Mouse (Mus musculus) limb, embryonic 10.5 days (tissue): Measurements from ENCODE around the gene Lss. TPM values are rescaled to one million over a fixed set of nuclear protein-coding genes. Genes with fewer than 3 reads are reported as not detected.
A peak's percentile ranks its signal among the peaks of the same experiment; 100 is the strongest.

Source experiments
- DNase-seq: peaks from one replicate; pipeline ENCODE4 v3.0.0-alpha.2; 2017; ENCODE audit warnings: low spot score
- H3K27ac ChIP-seq: fragments of 300-500 bp; sonication (generic); 2 replicates; pipeline ENCODE4 v1.5.1; 2016; ENCODE audit warnings: mild to moderate bottlenecking
- H3K27me3 ChIP-seq: fragments of 300-500 bp; sonication (generic); 2 replicates; pipeline ENCODE4 v1.6.1; 2016; ENCODE audit warnings: low read depth, mild to moderate bottlenecking; ENCODE audit not compliant: poor library complexity, severe bottlenecking
- H3K36me3 ChIP-seq: fragments of 300-500 bp; sonication (generic); 2 replicates; pipeline ENCODE4 v1.6.1; 2016; ENCODE audit warnings: mild to moderate bottlenecking, moderate library complexity
- H3K4me1 ChIP-seq: fragments of 300-500 bp; sonication (generic); 2 replicates; pipeline ENCODE4 v1.6.1; 2016
- H3K4me3 ChIP-seq: fragments of 300-500 bp; sonication (generic); 2 replicates; pipeline ENCODE4 v1.5.1; 2016; ENCODE audit warnings: mild to moderate bottlenecking, moderate library complexity
- H3K9me3 ChIP-seq: fragments of 300-500 bp; sonication (generic); replicated peaks from 2 replicates; pipeline ENCODE4 v1.6.1; 2016; ENCODE audit warnings: mild to moderate bottlenecking
- WGBS: fragments of 180-500 bp; shearing (Covaris S2); methylation state at CpG from one replicate; pipeline ENCODE4 v1.1.7; 2016; 5-methylcytosine and 5-hydroxymethylcytosine counted together
- polyA plus RNA-seq: library from polyadenylated mRNA; unstranded; fragments of >200 nt; fragmentation: Nextera tagmentation; extraction: Ambion mirVana; gene quantifications from 2 replicates; pipeline ENCODE4 v1.2.1, GENCODE M21; 2016

Gene Lss
- polyA plus RNA-seq, 1 experiment from 2014 or later: 51.2 TPM

- 85% methylated on average over 3 of the region's 3 CpGs for WGBS
- H3K4me3 ChIP-seq: no peak within 1 kb of the TSS
Observed at GRCm38 (mm10) chr10:76575374-76575773, 44.0 kb downstream of the Lss start, which contains the start of gene Ftcd. TSS of gene Ftcd (plus strand) at chr10:76575648.

DNA sequence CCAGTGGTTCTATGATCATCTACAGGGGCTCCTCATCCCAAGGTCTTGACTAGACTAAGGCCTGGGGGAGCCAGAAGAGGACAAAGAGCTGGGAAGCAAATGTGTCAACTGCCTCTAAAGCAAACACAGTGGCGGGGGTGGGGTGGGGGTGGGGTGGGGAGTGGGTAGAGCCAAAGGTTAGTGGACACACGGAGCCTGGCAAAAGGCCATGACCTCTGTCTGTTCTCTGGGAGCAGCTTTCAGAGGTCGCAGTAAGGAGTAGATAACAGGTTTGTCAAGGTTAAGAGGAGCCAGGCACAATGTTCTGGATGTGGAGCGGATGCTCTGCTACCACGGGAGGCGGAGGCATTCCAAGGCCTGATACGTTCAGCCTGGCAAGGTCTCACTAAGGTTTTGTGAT is 45.5 kb downstream of the Lss start:
- H3K27ac ChIP-seq: no peak overlapping the region
- no peaks in the 10 kb centered on the region for H3K4me1 ChIP-seq
- no peaks in the 10 kb centered on the region for H3K27me3 ChIP-seq
- no peak overlapping the region for H3K4me3 ChIP-seq
- no peaks in the 10 kb centered on the region for H3K9me3 ChIP-seq
- WGBS: 75% methylated on average over 7 of the region's 7 CpGs
- H3K36me3 ChIP-seq: no peaks in the 10 kb centered on the region
- no peak for DNase-seq

More at GRCm38 (mm10) chr10:76575374-76575773, 44.0 kb downstream of the Lss start, which contains the start of gene Ftcd:
- no peak within 1 kb of the TSS for H3K27ac ChIP-seq
- no peaks in the 10 kb centered on the region for H3K36me3 ChIP-seq
- DNase-seq: no peak
- H3K9me3 ChIP-seq: no peaks in the 10 kb centered on the region
- H3K27me3 ChIP-seq: no peaks in the 10 kb centered on the region
- H3K4me1 ChIP-seq: no peaks in the 10 kb centered on the region

GRCm38 (mm10) chr10:76584138-76584537 is 52.8 kb downstream of the Lss start:
- no peak for DNase-seq
- no peak overlapping the region for H3K27ac ChIP-seq
- no peaks in the 10 kb centered on the region for H3K36me3 ChIP-seq
- peaks cover 13% of the 10 kb centered on the region; the same call in 1 of the 2 replicates for H3K4me1 ChIP-seq
- WGBS: 14% methylated on average over 10 of the region's 10 CpGs
- H3K9me3 ChIP-seq: no peaks in the 10 kb centered on the region
- H3K4me3 ChIP-seq: peak overlapping the region; percentile 23; the same call in 1 of the 2 replicates
- peaks cover 18% of the 10 kb centered on the region for H3K27me3 ChIP-seq

DNA sequence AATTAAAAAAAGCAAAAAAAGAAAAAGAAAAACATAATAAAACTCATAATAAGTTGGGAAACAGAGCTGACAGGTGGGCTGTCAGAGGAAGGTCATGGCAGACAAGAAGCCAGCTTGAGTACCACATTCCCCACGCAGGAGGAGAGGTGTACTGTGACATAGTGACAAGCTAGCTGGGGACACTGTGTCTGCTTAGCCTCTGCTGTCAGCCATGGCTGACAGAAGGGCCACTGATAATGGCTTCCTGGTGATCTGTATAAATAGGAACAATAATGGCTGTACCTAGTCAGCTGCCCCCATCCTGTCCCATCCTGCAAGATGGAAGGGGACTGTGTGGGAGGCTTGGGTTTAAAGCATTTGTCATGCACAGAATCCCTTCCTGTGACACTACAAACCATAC is 54.8 kb downstream of the Lss start:
- H3K4me3 ChIP-seq: no peak overlapping the region
- H3K9me3 ChIP-seq: no peaks in the 10 kb centered on the region
- DNase-seq: no peak
- no peaks in the 10 kb centered on the region for H3K36me3 ChIP-seq
- peaks cover 18% of the 10 kb centered on the region for H3K27me3 ChIP-seq
- H3K27ac ChIP-seq: no peak overlapping the region
- WGBS: 48% methylated on average over 1 of the region's 1 CpGs
- peaks cover 13% of the 10 kb centered on the region; the same call in 1 of the 2 replicates for H3K4me1 ChIP-seq

DNA sequence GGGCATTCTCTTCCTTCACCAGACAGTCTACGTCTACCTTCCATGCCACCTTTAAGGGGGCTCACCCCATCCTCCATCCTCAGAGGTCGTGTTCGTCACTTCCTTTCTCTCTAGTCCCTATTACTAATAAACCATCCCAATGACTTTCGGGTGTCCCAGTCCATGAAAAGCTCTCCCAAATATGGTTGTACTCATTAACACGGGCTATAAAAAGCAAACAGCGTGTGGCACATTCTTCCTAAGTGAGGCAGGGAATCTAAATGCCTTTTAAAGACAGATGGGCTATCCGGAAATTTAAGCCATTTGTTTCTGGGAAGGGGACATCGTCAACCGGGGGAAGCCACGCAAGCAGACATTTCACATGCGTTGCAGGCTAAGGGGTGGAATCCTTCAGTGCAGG is 58.8 kb downstream of the Lss start:
- Histone ChIP-seq H3K36me3 (no peaks in the 10 kb centered on the region), H3K27me3 (no peaks in the 10 kb centered on the region), H3K9me3 (no peaks in the 10 kb centered on the region), H3K4me1 (no peaks in the 10 kb centered on the region), H3K27ac (no peak overlapping the region), H3K4me3 (no peak overlapping the region)
- 75% methylated on average over 11 of the region's 11 CpGs for WGBS
- no peak for DNase-seq

DNA sequence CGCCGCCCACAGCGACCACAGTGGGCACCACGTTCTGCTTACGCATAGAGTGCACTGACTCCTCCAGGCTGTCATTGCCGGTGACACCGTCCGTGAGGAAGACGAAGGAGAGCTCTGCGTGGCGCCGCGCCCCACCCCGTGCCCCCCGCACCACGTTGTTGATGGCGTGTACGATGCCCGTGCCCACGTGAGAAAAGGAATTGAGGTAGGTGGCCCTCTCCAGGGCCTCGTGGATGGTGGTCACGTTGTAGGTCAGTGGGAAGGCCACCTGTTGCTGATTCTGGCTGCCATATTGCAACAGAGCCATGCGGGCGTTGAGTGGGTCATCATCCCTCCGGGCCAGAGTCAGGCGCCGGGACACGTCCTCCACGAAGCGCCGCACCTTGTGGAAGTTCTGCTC is 65.0 kb downstream of the Lss start:
- no peaks in the 10 kb centered on the region for H3K36me3 ChIP-seq
- WGBS: 92% methylated on average over 31 of the region's 31 CpGs
- no peaks in the 10 kb centered on the region for H3K9me3 ChIP-seq
- H3K4me1 ChIP-seq: no peaks in the 10 kb centered on the region
- no peak for DNase-seq
- no peak overlapping the region for H3K27ac ChIP-seq
- H3K27me3 ChIP-seq: no peaks in the 10 kb centered on the region
- H3K4me3 ChIP-seq: no peak overlapping the region

DNA sequence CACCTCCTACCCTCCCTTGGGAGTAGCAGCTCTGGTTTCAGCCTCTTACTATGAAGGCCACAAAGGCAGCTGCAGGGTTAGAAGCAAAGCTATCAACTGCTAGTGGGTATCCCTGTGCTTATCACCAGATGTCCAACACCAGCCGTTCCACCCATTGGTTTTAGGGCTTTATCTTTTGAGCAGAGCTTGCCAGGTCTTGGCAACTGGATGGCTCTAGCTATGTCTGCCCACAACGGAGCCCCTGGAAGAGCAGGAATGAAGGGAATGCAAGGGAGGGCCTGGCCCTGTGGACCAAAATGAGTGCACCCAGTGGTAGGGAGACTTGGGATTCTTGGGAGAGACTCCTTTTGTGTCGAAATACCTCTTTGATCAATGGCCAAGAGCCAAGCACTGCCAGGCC is 71.3 kb downstream of the Lss start:
- Histone ChIP-seq H3K27ac (no peak overlapping the region), H3K36me3 (peaks cover 6% of the 10 kb centered on the region; the same call in 1 of the 2 replicates), H3K27me3 (no peaks in the 10 kb centered on the region), H3K9me3 (no peaks in the 10 kb centered on the region), H3K4me3 (no peak overlapping the region), H3K4me1 (no peaks in the 10 kb centered on the region)
- WGBS: 84% methylated on average over 3 of the region's 3 CpGs
- DNase-seq: no peak

Other genes starting within 250 kb of the Lss start
- 5.1 and 7.6 TPM in 2 replicates for gene Dip2a, start 186.3 kb upstream of the Lss start, polyA plus RNA-seq
- 2.3 TPM in 1 of 2 replicates, not detected in the other for gene AC141477.1, start 91.1 kb upstream of the Lss start, polyA plus RNA-seq
- gene Pcnt, start 88.8 kb upstream of the Lss start, polyA plus RNA-seq: 26.8 and 28.9 TPM in 2 replicates
- not detected in 2 replicates for gene 2610028H24Rik, start 82.5 kb upstream of the Lss start, polyA plus RNA-seq
- gene Mcm3ap, start 62.7 kb upstream of the Lss start, polyA plus RNA-seq: 78.7 and 79.1 TPM in 2 replicates
- 11.5 and 11.6 TPM in 2 replicates for gene Ybey, start 62.5 kb upstream of the Lss start, polyA plus RNA-seq
- not detected in 2 replicates for gene Spatc1l, start 30.7 kb downstream of the Lss start, polyA plus RNA-seq
- 0.10 TPM in 1 of 2 replicates, not detected in the other for gene Ftcd, start 44.1 kb downstream of the Lss start, polyA plus RNA-seq
- gene Col6a2, start 92.0 kb downstream of the Lss start, polyA plus RNA-seq: 5.5 and 9.5 TPM in 2 replicates
- gene Col6a1, start 194.6 kb downstream of the Lss start, polyA plus RNA-seq: 4.1 and 7.8 TPM in 2 replicates